Mouse (Mus musculus) adrenal gland, postnatal 4 days (tissue): Measurements from ENCODE around the gene Gm128. TPM values are rescaled to one million over a fixed set of nuclear protein-coding genes. Genes with fewer than 3 reads are reported as not detected.
A peak's percentile ranks its signal among the peaks of the same experiment; 100 is the strongest.

Experiments used
- DNase-seq, 2 experiments: peaks; one replicate each; pipeline ENCODE4 v3.0.0; 2021 to 2022; ENCODE audit warnings: low spot score in 2 of 2, mixed read lengths in 2 of 2
- total RNA-seq, 2 experiments: library from RNA; stranded (reverse); gene quantifications; 2 replicates each; pipeline ENCODE4 v1.2.3; 2021

Gm128 gene
- total RNA-seq, 2 experiments from 2014 or later = 0.17 to 0.25 TPM

DNA sequence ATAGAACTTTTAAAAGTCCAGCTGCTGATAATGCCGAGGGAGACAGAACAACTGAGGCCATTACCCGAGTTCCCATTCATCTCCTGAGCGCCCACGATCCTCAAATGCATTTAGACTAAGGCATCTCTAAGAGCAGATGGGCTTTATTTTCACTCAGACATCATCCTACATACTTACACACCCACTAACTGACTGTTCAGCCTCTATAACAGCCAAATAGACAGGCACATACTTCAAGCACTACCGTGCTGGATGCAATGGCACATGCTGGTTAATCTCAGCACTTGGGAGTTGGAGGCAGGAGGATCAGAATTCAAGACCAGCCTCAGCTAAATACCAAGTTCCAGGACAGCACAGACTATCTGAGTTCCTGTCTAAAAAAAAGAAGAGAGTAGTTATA, 28.4 kb upstream of the Gm128 start:
- DNase-seq = no peak

DNA sequence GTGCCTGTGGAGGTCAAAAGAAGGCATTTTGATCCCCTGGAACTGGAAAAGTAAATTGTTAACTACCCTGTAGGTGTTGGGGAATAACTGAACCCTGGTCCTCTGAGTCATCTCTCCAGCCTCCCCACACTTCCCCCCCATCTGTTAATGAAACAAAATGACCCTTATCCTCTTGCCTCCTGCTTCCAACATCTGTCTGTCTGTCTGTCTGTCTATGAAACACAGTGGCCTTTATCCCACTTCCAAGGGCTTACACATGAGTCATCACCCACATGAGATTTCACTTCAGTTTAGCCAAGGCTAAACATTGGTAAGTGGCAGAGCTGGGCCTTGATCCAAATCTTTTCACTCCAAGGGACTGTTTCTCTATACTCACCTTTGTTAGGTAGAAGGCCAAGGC, 26.5 kb upstream of the Gm128 start:
- no peak for DNase-seq

DNA sequence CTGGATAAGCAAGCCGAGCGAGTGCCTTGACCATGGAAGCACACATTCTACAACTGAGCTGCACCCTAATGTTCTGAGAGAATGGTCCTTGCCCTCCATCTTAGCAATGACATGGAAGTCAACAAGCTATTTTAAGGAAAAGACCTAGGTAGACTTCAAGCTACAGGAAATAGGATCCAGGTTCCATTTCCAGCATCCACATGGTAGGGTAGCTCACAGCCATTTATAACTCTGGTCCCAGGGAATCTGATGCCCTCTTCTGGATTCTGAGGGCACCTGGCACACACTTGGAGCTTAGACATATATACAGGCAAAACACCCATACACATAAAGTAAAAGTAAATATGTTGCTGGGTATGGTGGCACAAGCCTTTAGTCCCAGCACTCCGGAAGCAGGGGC, 24.7 kb upstream of the Gm128 start:
- DNase-seq = no peak

DNA sequence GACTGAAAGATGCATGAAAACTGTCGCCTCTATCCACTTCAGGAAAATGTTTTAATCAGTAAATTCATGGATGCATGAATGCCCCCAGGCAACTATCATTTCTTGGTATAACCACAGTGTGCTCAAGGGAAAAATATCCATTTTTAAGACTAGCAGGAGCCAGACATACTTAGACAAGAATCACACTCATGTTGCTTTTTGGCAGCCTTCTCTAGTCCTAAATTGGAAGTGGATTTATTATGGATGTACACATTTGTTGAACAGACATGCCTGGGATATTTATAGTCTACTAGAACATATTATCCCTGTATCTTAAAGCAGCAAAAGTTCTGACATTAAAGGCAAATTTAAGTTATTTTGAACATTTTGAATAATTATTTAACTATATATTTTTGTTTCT, 23.3 kb upstream of the Gm128 start:
- no peak for DNase-seq

DNA sequence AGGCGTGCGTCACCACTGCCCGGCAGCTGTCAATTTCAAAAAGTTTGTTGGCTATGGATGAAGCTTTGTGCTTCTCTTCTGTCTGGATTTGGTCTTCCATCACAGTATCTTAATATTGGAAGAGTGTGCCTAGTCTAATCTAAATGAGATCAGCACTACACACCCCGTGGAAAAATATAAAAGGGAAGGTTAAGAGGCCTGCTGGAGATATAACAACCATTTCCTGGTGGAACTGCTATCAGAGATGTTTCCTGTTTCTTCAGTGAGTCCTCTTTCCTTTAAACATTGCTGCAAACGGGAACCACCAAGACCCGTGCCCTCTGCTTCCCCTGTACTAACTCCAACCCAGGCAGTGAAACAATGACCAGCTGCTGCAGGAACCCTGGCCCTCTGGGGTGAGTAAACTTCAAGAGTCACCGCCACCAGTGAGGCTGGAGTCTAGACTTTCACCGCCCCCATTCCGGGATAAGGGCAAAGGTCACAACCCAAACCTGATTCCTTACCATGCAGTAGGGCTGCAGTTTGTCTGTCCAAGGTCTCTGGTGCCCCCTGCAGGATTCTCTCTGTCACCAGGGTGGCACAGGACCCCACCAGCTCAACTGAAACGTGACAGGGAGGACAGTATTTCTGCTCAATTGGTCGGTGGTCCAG, 21.8 kb upstream of the Gm128 start:
- DNase-seq = peak in 1 of 2 experiments; percentile 56

DNA sequence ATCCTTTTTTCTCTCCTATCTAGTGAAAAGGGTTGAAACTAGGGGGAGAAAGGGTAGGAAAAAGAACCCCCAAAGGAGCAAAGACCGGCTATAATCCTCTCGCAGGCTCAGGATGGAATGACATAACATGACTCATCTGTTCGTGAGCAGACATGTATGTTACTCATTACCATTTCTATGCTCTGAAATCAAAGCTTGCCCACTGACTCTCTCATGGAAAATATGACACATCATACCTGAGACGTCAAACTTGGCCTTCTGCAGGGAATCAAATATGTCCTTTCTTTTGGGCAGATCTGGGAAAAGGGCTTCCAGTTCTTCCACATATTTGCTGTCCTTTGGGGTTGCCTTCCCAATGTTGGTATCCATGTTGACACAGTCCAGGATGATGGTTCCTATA, 20.6 kb upstream of the Gm128 start:
- DNase-seq = no peak

DNA sequence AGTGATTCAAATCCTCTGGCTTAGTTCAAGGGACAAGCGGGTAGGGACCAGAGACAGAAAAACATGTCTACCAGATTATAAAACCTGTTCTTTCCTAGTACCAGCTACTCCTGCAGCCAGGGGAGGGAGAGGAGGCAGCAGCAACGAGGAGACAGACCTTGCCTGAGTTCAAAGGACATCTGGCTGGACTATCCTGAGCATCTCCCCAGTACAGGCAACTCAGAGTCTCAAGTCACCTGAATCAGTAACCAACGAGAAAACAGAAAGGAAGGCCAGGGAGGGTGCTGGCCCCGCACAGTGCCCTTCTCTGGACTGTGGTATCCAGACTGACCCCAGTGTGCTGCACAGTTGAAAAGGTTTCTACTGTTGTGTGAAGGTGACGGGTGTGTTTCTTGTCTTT, 15.5 kb upstream of the Gm128 start:
- DNase-seq = no peak

DNA sequence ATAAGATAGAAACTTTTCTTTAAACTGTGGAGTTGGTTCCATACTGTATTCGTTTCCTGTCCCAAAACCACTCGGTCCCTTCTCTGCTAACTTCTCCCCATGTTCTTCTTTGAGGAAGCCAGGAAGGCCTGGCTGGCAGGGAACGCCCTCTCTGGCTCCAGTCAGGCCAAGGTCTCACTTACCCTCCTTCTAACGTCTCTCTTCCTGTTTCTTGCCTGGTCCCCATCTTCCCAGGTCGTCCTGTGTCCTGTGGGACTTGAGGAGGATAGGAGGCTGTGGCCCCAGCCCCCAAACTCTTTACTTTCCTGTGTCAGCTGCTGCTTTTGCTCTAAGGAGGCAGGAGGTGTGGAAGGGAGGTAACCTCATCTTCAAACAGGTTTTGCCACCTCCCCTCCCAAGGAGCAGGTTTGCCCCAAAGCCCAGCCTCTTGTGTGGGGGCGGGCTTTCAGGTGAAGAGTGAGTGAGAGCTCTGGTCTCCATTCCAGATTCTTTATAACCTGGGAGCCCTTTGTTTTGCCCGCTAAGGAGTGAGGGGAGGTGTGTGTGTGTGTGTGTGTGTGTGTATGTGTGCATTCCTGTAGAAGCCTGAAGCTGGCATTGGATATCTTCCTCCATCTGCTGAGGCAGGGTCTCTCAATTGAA, 9.5 kb upstream of the Gm128 start, which contains the start of gene Bnipl:
Gene Bnipl (minus strand): TSS at position 411 of the 642 bp plus-strand sequence.
- no peak for DNase-seq

DNA sequence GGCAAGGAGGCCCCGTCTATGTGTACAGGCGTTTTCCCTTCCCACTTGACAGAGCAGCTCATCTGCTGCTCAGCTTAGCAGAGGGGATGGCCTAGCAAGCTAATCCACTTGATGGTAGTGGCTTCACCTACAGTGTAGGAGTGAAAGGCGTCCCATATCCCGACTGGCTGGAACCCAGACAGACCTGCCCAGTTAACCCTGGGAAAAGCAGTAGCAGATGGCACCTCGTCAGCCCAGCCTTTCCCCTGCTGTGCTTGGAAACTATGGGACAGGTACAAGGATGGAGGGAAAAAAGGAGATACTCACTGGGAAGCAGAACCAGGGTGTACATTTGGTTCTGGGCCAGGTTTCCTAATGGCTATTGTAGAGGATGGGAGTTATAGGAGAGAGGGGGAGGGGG, 9.0 kb upstream of the Gm128 start:
- no peak for DNase-seq

DNA sequence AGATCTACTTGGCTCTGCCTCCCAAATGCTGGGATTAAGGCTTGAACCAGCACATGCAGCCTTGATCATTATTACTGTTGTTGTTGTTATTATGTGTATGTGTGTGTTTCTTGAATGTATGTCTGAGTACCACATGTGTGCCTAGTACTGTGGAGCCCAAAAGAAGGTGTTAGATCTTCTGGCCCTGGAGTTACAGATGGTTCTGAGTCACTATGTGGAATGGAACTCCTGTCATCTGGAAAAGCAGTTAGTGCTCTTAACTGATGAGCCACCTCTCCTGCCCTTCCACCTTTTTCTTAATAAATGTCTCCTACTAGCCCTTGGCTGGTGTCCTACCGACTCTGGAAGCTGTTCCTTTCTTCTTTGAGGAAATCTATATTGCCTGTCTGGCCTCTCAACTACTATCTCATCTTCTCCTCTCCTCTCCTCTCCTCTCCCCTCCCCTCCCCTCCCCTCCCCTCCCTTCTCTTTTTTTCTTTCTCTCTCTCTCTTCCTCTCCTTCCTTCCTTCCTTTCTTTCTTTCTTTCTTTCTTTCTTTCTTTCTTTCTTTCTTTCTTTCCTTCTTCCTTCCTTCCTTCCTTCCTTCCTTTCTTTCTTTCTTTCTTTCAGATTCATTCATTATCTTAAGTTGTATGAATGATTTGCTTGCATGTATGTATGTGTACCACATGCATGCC, 6.4 kb upstream of the Gm128 start:
- no peak for DNase-seq

DNA sequence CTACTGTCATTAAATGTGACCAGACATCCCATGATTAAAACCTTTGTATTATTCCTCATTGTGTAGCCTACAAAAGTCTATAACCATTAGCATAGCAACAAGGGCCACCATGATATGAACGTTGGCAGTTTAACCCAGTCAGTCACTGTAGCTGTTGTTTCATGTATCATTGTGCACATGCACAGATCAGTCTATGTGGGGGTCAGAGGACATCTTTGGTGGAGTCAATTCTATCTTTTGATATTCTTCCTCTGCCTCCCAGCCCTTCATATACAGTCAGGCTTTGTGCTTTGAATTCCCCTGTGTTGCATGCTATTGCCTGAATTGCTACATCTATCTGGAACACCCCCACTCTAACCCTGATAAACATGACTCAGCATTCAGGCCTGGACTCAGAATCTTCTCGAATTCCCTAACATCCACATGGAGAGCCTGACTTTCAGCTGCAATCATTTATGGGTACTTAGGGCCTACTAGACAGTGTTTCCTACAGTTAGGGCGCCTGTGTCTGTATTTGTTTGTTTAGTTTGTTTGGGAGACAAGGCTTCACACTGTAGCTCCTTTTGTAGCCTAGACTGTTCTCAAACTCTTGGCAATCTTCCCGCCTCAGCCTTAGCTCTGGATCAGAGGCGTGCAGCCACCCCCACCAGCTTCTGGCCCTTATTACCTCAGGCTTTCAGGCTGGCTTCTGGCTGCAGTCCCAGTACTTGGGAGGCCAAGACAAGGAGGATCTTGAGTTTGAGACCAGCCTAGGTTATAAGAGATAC, 5.2 kb upstream of the Gm128 start:
- no peak for DNase-seq

DNA sequence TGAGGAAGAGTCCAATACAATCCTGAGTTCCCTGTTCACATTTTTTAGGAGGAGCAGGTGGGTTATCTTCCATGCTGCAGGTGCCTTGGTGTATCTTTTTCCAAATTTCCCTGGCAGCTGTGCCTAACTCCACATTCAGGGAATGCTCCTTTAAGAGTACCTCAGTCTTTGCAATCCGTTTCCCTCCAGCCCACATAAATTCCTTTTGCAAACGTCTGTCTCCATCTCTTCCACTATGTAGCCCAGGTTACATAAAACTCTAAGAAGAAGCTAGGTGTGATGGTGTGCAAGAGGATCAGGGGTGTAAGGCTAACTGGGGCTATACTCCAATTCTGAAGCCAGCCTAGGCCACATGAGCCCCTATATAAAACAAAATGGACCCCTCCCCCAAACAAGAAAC, 1.7 kb upstream of the Gm128 start:
- DNase-seq = no peak

DNA sequence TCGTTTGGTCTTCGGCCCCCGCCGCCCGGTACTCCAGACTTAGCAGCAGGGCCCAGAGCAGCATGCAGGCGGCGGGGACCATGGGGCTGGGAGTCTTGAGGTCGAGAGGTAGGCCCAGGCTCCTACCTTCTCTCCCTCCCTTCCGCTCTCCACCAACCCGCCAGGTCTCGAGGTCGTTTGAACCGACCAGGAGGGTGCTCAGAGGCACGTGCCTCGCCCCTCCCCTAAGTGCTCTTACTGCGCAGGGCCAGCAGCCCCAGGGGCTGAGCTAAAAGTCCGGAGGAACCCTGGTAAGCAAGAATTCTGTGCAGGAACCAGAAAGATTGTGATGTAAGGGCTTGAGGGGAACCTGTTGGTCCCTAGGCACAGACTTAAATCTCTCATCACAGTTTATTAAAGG, 498 bp downstream of the Gm128 start:
- no peak for DNase-seq

DNA sequence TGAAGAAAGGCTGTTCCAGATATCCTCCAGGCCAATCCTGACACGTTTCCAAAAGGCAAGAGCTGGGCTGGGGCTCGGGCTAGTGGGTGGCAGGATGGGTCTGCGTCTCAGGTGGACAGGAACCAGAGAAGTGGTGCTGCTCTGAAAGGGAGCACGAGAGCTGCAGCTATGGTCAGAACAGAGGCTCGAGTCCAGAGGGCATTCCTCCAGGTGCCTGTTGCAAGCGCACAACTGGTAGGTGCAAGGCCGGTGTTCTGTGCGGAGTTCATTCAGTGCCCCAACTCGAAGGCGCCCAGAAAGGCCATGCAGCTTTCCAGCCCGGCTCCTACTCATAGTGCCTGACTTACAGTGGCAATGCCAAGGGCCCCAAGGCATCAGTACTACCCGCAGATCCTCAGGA, 1.4 kb downstream of the Gm128 start:
- DNase-seq = no peak

DNA sequence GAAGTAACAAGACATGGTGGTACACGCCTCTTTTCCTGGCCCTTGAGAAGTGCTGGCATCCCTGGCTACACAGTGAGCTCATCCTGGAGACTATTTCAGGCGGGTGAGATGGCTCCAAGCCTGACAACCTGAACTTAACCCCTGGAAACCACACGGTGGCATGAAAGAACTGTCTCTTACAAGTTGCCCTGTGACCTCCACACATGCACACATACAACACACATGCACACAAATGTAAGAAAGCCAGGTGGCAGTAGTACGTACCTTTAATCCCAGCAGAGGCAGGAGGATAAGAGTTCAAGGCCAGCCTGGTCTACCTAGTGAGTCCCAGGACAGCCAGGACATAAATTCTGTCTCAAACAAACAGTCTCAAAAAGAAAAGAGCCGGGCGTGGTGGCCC, 2.4 kb downstream of the Gm128 start:
- DNase-seq = no peak

DNA sequence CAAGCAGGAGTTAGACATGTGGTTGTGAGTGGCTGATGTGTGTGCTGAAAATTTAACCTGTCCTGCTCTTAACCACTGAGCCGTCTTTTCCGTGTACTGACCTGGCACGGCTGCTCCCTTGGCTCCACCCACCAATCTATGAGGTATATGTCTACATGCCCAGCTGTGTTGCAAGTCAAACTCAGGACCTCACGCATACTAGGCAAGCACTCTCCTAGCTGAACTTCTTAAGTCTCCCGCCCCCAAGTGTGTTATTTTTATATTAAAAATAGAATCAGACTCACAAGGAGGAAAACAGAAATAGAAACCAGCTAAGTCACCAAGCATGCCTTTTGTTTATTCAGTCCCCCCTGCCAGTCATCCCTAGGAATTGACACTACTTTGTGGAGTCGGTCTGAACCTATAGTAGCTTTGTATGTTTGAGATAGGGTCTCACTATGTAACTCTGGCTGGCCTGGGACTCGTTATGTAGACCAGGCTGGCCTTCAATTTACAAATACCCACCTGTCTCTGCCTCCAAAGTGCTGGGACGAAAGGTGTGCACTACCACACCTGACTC, 3.8 kb downstream of the Gm128 start:
- DNase-seq = no peak

DNA sequence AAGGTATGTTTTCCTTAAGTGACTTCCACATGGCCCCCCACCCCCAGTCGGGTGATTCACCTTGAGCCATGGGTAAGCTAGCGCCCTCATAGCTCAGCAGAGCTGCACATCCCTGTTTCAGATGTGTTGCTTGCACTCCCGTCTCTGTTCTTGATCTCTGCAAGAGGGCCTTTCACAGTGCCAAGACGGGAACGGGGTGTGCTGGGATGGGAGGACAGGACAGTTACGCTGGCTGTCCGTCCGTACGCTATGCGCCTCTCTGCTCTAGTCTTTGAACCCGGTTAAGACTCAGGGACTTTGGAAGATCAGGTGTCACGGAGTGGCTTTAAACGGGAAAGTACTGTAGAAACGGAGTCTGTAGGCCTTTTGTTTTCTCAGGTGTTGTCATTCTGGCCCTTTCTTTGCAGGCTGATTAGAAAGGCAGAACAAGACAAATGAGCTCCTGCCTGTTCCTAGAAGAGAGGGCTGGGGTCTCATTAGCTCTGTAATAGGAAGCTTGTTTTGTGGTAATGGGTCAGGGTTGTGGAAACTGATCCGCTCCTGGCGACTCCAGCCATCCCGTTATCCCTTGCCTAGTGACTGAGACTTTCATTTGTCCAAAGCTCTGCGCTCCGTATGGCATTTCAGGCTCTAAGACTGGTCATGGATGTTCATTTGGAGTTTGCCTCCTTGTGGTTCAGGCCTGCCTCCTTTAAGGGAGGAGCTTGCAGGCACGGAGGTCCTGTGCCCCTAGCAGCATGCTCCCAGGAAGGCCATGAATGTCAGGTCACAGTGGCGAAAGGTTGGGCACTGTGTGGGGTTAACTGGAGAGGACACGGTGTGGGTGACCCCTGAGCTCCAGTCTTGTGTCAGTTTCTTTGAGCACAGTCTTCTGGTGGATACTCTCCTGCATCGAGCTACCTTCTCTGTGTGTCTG, 5.8 kb downstream of the Gm128 start:
- DNase-seq = no peak

DNA sequence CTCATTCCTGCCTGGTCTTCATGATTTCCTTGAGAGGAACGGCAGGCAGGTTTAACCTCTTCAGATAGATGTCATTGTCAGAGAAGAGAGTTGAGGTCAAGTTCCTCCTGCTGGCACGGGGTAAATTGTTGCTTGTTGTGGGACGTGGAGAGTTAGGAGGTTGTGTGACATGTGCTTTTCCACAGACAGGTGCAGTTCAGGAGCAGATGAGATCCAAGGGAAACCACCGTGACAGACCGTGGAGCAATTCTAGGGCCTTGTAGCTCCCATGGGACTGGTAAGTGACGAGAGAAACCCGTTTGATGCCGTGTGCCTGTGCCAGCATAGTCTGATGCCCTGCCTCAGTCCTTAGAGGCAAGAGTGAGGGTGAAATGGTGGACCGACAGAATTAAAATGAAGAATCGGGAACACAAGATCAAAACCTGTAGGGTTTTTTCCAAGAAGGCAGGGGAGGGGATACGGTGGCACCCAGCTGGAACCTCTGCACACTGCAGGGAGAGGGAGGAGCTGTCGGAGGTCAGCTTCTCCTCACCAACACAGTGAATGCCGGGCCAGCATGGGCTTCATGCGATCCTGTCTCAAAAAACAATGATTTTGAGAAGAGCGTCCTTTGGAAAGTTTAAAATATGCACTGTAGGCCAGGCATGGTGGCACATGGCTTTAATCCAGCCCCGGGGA, 8.0 kb downstream of the Gm128 start:
- no peak for DNase-seq

DNA sequence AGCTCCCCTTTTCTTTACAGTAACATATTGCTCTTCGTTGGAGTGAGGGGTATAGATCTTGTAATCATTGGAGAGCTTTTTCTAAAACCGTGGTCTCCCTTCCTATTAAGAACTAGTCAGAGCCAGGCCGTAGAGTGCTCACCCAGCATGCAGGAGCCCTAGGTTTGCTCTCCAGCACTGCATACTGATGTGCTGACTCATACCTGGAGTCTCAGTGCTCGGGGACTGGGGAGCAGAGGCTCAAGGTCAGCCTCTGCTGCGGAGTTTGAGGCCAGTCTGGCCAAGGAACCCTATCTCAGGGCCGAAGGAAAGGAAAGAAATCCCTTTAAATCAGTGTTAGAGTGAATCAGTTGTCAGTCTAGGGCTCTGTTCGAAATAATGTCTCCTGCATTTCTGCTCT, 8.6 kb downstream of the Gm128 start:
- DNase-seq = no peak
